Mouse (Mus musculus) myocyte (in vitro differentiated cells): ENCODE data around the gene Ak5.

Experiments used
- CEBPB ChIP-seq: IDR thresholded peaks from 2 replicates; pipeline ENCODE4 v1.6.1; 2011; ENCODE audit warnings: mild to moderate bottlenecking, moderate library complexity; ENCODE audit not compliant: poor library complexity, insufficient read depth, severe bottlenecking
- E2F4 ChIP-seq: IDR thresholded peaks from one replicate; pipeline ENCODE4 v1.6.1; 2011; ENCODE audit warnings: mild to moderate bottlenecking, control low read depth, moderate library complexity; ENCODE audit not compliant: insufficient read depth
- MAX ChIP-seq: IDR thresholded peaks from one replicate; pipeline ENCODE4 v1.6.1; 2011; ENCODE audit warnings: low read depth, mild to moderate bottlenecking, control low read depth
- MYOG ChIP-seq, 3 experiments: IDR thresholded peaks; one replicate each; pipeline ENCODE4 v1.6.1; 2011; ENCODE audit warnings: control low read depth in 2 of 3, low read depth in 2 of 3, mild to moderate bottlenecking in 2 of 3; ENCODE audit not compliant: insufficient read length in 2 of 3, control insufficient read depth in 1 of 3, insufficient read depth in 1 of 3
- POLR2A ChIP-seq: IDR thresholded peaks from one replicate; pipeline ENCODE4 v1.6.1; 2011; ENCODE audit warnings: low read depth, mild to moderate bottlenecking, control low read depth, moderate library complexity; ENCODE audit not compliant: insufficient read length
- POLR2AphosphoS2 ChIP-seq: IDR thresholded peaks from one replicate; pipeline ENCODE4 v1.6.1; 2011; ENCODE audit warnings: low read depth, control low read depth; ENCODE audit not compliant: insufficient read length
- REST ChIP-seq: IDR thresholded peaks from one replicate; pipeline ENCODE4 v1.6.1; 2011; ENCODE audit warnings: mild to moderate bottlenecking, control low read depth, moderate library complexity; ENCODE audit not compliant: insufficient read depth, insufficient read length
- SRF ChIP-seq: IDR thresholded peaks from one replicate; pipeline ENCODE4 v1.6.1; 2011; ENCODE audit warnings: low read depth; ENCODE audit not compliant: control insufficient read depth, insufficient read length
- TCF12 ChIP-seq: IDR thresholded peaks from one replicate; pipeline ENCODE4 v1.6.1; 2011; ENCODE audit warnings: mild to moderate bottlenecking, control low read depth; ENCODE audit not compliant: poor library complexity, insufficient read depth, severe bottlenecking
- TCF3 ChIP-seq: IDR thresholded peaks from one replicate; pipeline ENCODE4 v1.6.1; 2011; ENCODE audit warnings: low read depth, control low read depth; ENCODE audit not compliant: insufficient read length
- USF1 ChIP-seq: IDR thresholded peaks from one replicate; pipeline ENCODE4 v1.6.1; 2011; ENCODE audit warnings: low read depth, mild to moderate bottlenecking, control low read depth, moderate library complexity

GRCm38 (mm10) chr3:152552641-152553040 lies 115.5 kb downstream of the Ak5 start:
- TF ChIP-seq USF1 (no peak), REST (no peak), MAX (no peak), POLR2AphosphoS2 (no peak), POLR2A (no peak), CEBPB (no peak), E2F4 (no peak), TCF12 (no peak), MYOG (IDR thresholded peaks at IDR 0.05; ENCODE audit: control insufficient read depth in 1 of 3, insufficient read depth in 1 of 3, insufficient read length in 2 of 3, low read depth in 2 of 3) (no peak), SRF (no peak), TCF3 (no peak)
